Mouse (Mus musculus) heart, embryonic 15.5 days (tissue): ENCODE data around the gene Gnmt. TPM values are rescaled to one million over a fixed set of nuclear protein-coding genes. Genes with fewer than 3 reads are reported as not detected.
"Not testable (repeated sequence)": the region's sequence is repeated elsewhere in the genome, so short reads cannot be mapped to it uniquely, and the experiment has no call there.

Source experiments
- ATAC-seq: fragments of 200-750 bp; cut with Nextera tagmentation; replicated peaks from 2 replicates; pipeline ENCODE4 v1.8.0; 2017; ENCODE audit warnings: low read depth, moderate TSS enrichment; ENCODE audit not compliant: insufficient number of reproducible peaks, insufficient read depth, low FRiP score
- H3K27ac ChIP-seq: fragments of 300-500 bp; sonication (generic); 2 replicates; pipeline ENCODE4 v1.5.1; 2015; ENCODE audit warnings: mild to moderate bottlenecking, inconsistent platforms
- H3K27me3 ChIP-seq: fragments of 300-500 bp; sonication (generic); 2 replicates; pipeline ENCODE4 v1.6.1; 2015; ENCODE audit warnings: inconsistent platforms
- H3K36me3 ChIP-seq: fragments of 300-500 bp; sonication (generic); 2 replicates; pipeline ENCODE4 v1.6.1; 2015; ENCODE audit warnings: mild to moderate bottlenecking, inconsistent platforms
- H3K4me1 ChIP-seq: fragments of 300-500 bp; sonication (generic); replicated peaks from 2 replicates; pipeline ENCODE4 v1.6.1; 2015; ENCODE audit warnings: inconsistent platforms
- H3K4me2 ChIP-seq: fragments of 300-500 bp; sonication (generic); 2 replicates; pipeline ENCODE4 v1.6.1; 2015; ENCODE audit warnings: inconsistent platforms, mild to moderate bottlenecking, moderate library complexity
- H3K4me3 ChIP-seq: fragments of 300-500 bp; sonication (generic); 2 replicates; pipeline ENCODE4 v1.5.1; 2015; ENCODE audit warnings: mild to moderate bottlenecking, inconsistent platforms
- H3K9ac ChIP-seq: fragments of 300-500 bp; sonication (generic); 2 replicates; pipeline ENCODE4 v1.6.1; 2015; ENCODE audit warnings: mild to moderate bottlenecking, inconsistent platforms
- H3K9me3 ChIP-seq: fragments of 300-500 bp; sonication (generic); replicated peaks from 2 replicates; pipeline ENCODE4 v1.6.1; 2016; ENCODE audit warnings: inconsistent platforms
- whole genome bisulfite sequencing: fragments of 180-500 bp; shearing (Covaris S2); methylation state at CpG from one replicate; pipeline ENCODE4 v1.1.7; 2015; ENCODE audit warnings: mixed read lengths; 5-methylcytosine and 5-hydroxymethylcytosine counted together
- polyA plus RNA-seq: library from polyadenylated mRNA; unstranded; fragments of >200 nt; fragmentation: Nextera tagmentation; extraction: Ambion mirVana; gene quantifications from 2 replicates; pipeline ENCODE4 v1.2.1, GENCODE M21; 2015

Gnmt gene
- polyA plus RNA-seq, 1 experiment from 2014 or later = 1.2 TPM

DNA sequence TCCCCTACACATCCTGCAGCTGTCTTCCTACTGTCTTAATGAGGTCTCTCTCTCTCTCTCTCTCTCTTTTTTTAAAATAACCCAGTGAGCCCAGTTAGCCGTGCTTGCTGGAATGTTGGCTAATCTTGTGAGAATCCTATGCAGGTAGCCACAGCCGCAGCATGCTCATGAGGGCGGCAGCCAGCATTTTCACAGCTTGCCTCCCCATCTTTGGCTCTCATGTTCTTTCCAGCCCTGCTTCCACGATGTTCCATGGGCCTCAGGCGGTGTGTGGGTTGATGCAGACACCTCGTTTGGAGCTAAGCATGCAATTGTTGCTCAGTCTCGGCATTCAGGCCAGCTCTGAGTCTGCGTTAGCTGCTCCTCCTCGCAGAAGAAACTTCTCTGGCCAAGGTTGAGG is 35.9 kb upstream of the Gnmt start:
- H3K4me2 ChIP-seq, H3K36me3 ChIP-seq, H3K27me3 ChIP-seq, ATAC-seq, H3K27ac ChIP-seq, H3K9ac ChIP-seq, H3K4me1 ChIP-seq, H3K9me3 ChIP-seq, H3K4me3 ChIP-seq: not testable (repeated sequence)
- WGBS = 54% methylated on average over 9 of the region's 9 CpGs

- H3K27me3 ChIP-seq = no peaks in the 10 kb centered on the region
- peak within 1 kb of the TSS; percentile 12; the same call in 1 of the 2 replicates for H3K4me3 ChIP-seq
- no peak within 1 kb of the TSS for H3K9ac ChIP-seq
- no peaks in the 10 kb centered on the region for H3K4me1 ChIP-seq
- WGBS = 36% methylated on average over 2 of the region's 2 CpGs
- ATAC-seq = peak; percentile 53; the same call in 1 of the 2 replicates
- no peaks in the 10 kb centered on the region for H3K36me3 ChIP-seq
- no peak within 1 kb of the TSS for H3K4me2 ChIP-seq
- H3K9me3 ChIP-seq = no peaks in the 10 kb centered on the region
- no peak within 1 kb of the TSS for H3K27ac ChIP-seq
Measured at GRCm38 (mm10) chr17:46763544-46763943, 34.6 kb upstream of the Gnmt start, which contains the start of gene Ptcra. Gene Ptcra (minus strand): TSS chr17:46763712.

DNA sequence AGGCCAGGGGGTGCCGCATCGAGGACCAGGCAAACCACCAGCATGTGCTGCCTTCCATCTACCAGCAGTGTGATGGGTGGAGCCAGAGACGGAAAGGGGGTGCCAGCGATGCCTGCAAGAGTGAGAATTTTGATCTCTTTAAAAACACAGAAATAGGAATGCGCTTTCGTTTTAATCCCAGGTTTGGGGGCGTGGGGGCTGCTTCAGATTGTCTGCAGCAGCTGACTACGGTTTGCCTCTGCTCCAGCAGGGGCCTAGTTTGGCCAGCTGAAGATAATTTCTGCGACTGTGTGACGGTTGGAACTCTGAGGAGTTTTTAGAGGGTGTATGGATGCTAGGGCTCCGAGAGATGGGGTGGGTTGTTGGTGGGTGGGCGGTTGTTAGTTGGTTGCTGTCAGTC is 29.8 kb upstream of the Gnmt start:
- 75% methylated on average over 12 of the region's 12 CpGs for WGBS
- Histone ChIP-seq H3K4me3 (no peak overlapping the region), H3K9me3 (no peaks in the 10 kb centered on the region), H3K27ac (no peak overlapping the region), H3K36me3 (no peaks in the 10 kb centered on the region), H3K9ac (no peak overlapping the region), H3K4me1 (no peaks in the 10 kb centered on the region), H3K27me3 (no peaks in the 10 kb centered on the region), H3K4me2 (no peak overlapping the region)
- ATAC-seq = no peak

- peak; percentile 98 for ATAC-seq
- Histone ChIP-seq H3K4me2 (peak within 1 kb of the TSS; percentile 79), H3K4me1 (peaks cover 12% of the 10 kb centered on the region), H3K27me3 (no peaks in the 10 kb centered on the region), H3K27ac (peak within 1 kb of the TSS; percentile 91), H3K4me3 (peak within 1 kb of the TSS; percentile 82), H3K36me3 (no peaks in the 10 kb centered on the region), H3K9ac (peak within 1 kb of the TSS; percentile 68), H3K9me3 (no peaks in the 10 kb centered on the region)
- WGBS = under 1% methylated on average over 58 of the region's 58 CpGs
Measured at GRCm38 (mm10) chr17:46751794-46752556, 23.0 kb upstream of the Gnmt start, which contains the start of gene Cnpy3. Gene Cnpy3 (minus strand): TSS chr17:46752214.

DNA sequence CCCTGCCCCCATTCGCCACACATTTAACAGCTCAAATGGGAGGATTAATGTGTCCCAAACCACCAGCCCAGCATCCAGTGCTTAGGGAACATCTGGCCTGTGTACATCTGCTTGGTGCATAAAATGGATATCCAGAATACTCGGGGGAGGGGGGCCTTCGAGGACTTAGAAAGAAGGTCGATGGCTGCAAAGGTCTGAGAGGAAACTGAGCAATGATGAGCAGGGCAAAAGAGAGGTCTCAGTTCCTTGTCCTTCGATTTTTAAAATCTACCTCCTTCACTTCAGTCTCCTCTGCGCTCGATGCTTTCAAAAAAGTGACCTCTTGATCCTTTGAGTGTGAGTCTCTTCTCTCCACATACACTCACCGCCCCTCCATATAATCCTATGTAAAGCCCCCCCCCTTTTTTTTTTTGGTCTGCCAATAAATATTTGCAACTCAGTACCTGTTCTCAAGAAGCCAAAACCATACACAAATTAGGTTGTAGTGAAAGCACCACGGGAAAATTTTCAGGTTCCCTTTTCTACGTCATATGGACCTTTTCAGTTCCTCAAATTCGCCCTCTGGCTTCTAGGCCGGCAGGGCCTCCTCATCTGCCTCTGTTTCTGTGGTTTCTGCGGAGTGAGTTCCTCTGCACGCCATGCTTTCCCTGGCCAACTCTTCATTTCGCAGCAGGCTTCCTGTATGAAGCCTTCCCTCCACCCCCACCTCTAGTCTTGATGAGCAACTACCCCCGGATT is 22.3 kb upstream of the Gnmt start:
- H3K9ac ChIP-seq = peak overlapping the region; percentile 68
- H3K27me3 ChIP-seq = no peaks in the 10 kb centered on the region
- H3K36me3 ChIP-seq = peaks cover 3% of the 10 kb centered on the region; the same call in 1 of the 2 replicates
- H3K9me3 ChIP-seq = no peaks in the 10 kb centered on the region
- peaks cover 12% of the 10 kb centered on the region for H3K4me1 ChIP-seq
- peak overlapping the region; percentile 79 for H3K4me2 ChIP-seq
- ATAC-seq = peak; percentile 23
- H3K4me3 ChIP-seq = peak overlapping the region; percentile 82
- 27% methylated on average over 16 of the region's 16 CpGs for WGBS
- H3K27ac ChIP-seq = peak overlapping the region; percentile 91

DNA sequence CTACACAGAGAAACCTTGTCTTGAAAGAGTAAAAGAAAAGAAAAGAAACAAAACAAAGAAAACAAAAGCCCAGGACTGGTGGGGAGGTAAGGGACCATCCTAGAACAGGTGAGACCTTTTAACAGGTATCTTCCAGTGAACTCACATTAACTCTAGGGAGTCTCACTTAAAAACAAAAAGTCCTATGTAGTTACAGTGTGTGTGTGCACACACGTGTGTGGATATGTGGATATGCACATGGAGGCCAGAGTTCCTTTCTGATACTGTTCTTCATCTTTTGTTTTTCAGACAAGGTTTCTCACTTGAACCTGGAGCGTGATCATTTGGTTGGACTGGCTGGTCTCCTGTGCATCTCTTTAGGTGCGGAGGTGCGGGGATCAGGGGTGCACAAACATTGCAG is 21.6 kb upstream of the Gnmt start:
- H3K9me3 ChIP-seq = no peaks in the 10 kb centered on the region
- H3K36me3 ChIP-seq = peaks cover 6% of the 10 kb centered on the region; the same call in 1 of the 2 replicates
- H3K9ac ChIP-seq = peak overlapping the region; percentile 68; the same call in 1 of the 2 replicates
- peak overlapping the region; percentile 82 for H3K4me3 ChIP-seq
- no peak for ATAC-seq
- peaks cover 12% of the 10 kb centered on the region for H3K4me1 ChIP-seq
- 89% methylated on average over 4 of the region's 4 CpGs for WGBS
- H3K27ac ChIP-seq = no peak overlapping the region
- peak overlapping the region; percentile 79 for H3K4me2 ChIP-seq
- no peaks in the 10 kb centered on the region for H3K27me3 ChIP-seq

GRCm38 (mm10) chr17:46749282-46749681 is 20.3 kb upstream of the Gnmt start:
- Histone ChIP-seq H3K9ac (no peak overlapping the region), H3K36me3 (peaks cover 12% of the 10 kb centered on the region; the same call in 1 of the 2 replicates), H3K9me3 (no peaks in the 10 kb centered on the region), H3K27me3 (no peaks in the 10 kb centered on the region), H3K4me2 (no peak overlapping the region), H3K27ac (no peak overlapping the region), H3K4me1 (peaks cover 12% of the 10 kb centered on the region), H3K4me3 (no peak overlapping the region)
- WGBS = 87% methylated on average over 5 of the region's 5 CpGs
- ATAC-seq = no peak

- WGBS = 91% methylated on average over 2 of the region's 2 CpGs
- H3K27me3 ChIP-seq = no peaks in the 10 kb centered on the region
- no peak overlapping the region for H3K4me2 ChIP-seq
- peaks cover 14% of the 10 kb centered on the region; the same call in 1 of the 2 replicates for H3K36me3 ChIP-seq
- H3K9ac ChIP-seq = no peak overlapping the region
- H3K27ac ChIP-seq = no peak overlapping the region
- no peaks in the 10 kb centered on the region for H3K9me3 ChIP-seq
- ATAC-seq = no peak
- peaks cover 12% of the 10 kb centered on the region for H3K4me1 ChIP-seq
- no peak overlapping the region for H3K4me3 ChIP-seq
Measured at GRCm38 (mm10) chr17:46747806-46748205, 18.8 kb upstream of the Gnmt start.

- H3K4me2 ChIP-seq = no peak overlapping the region
- 77% methylated on average over 8 of the region's 8 CpGs for WGBS
- ATAC-seq = no peak
- no peak overlapping the region for H3K4me3 ChIP-seq
- H3K4me1 ChIP-seq = peaks cover 8% of the 10 kb centered on the region
- H3K36me3 ChIP-seq = peaks cover 14% of the 10 kb centered on the region; the same call in 1 of the 2 replicates
- no peaks in the 10 kb centered on the region for H3K9me3 ChIP-seq
- H3K9ac ChIP-seq = no peak overlapping the region
- H3K27ac ChIP-seq = no peak overlapping the region
- no peaks in the 10 kb centered on the region for H3K27me3 ChIP-seq
Measured at GRCm38 (mm10) chr17:46747234-46747633, 18.3 kb upstream of the Gnmt start.

GRCm38 (mm10) chr17:46745506-46745905 is 16.5 kb upstream of the Gnmt start:
- no peak for ATAC-seq
- peaks cover 14% of the 10 kb centered on the region; the same call in 1 of the 2 replicates for H3K36me3 ChIP-seq
- no peak overlapping the region for H3K27ac ChIP-seq
- H3K9ac ChIP-seq = no peak overlapping the region
- no peaks in the 10 kb centered on the region for H3K27me3 ChIP-seq
- peaks cover under 1% of the 10 kb centered on the region for H3K4me1 ChIP-seq
- H3K9me3 ChIP-seq = no peaks in the 10 kb centered on the region
- H3K4me3 ChIP-seq = no peak overlapping the region
- H3K4me2 ChIP-seq = no peak overlapping the region
- 84% methylated on average over 2 of the region's 2 CpGs for WGBS

DNA sequence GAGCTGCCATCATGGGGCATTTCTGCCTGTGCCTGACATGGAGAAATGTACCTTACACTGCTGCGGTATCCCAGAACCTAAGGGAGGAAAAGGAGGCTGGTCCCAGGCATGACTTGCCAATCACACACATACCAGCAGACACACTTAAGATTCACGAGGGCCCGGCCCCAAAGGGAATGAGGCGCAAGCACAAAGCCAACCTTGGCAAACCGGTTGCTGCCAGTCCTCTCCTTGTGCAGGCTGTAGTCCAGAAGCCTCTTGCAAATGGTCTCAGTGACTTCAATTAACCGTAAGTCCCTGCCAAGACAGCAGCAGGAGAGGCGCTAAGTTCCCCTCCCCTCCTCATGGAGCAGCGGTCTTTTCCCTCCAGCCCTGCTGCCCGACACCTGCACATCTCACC is 14.0 kb upstream of the Gnmt start:
- no peaks in the 10 kb centered on the region for H3K9me3 ChIP-seq
- H3K4me2 ChIP-seq = no peak overlapping the region
- H3K4me1 ChIP-seq = no peaks in the 10 kb centered on the region
- no peak for ATAC-seq
- no peak overlapping the region for H3K9ac ChIP-seq
- H3K4me3 ChIP-seq = no peak overlapping the region
- H3K27me3 ChIP-seq = no peaks in the 10 kb centered on the region
- 91% methylated on average over 9 of the region's 9 CpGs for WGBS
- peaks cover 14% of the 10 kb centered on the region; the same call in 1 of the 2 replicates for H3K36me3 ChIP-seq
- no peak overlapping the region for H3K27ac ChIP-seq
